Mouse (Mus musculus) adrenal gland, postnatal 36 days (tissue): Measurements from ENCODE around the gene Trp73. TPM values are rescaled to one million over a fixed set of nuclear protein-coding genes. Genes with fewer than 3 reads are reported as not detected.

Experiments used
- DNase-seq, 2 experiments: peaks; one replicate each; pipeline ENCODE4 v3.0.0; 2021; ENCODE audit warnings: mixed read lengths in 1 of 2
- long read RNA-seq, 2 experiments: library from polyadenylated mRNA; stranded (forward); transcript quantifications; one replicate each; pipeline ENCODE4 v2.0.0; 2021; ENCODE audit warnings: borderline sequencing depth in 2 of 2
- total RNA-seq, 2 experiments: library from RNA; stranded (reverse); gene quantifications; 2 replicates each; pipeline ENCODE4 v1.2.3; 2021

Trp73 gene
- total RNA-seq, result not detected
- long read RNA-seq, experiment 1, result 0 reads
- long read RNA-seq, experiment 2, result 0 reads

DNA sequence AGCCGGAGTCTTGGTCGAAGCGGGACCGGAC is at the start of gene Trp73:
Trp73 (minus strand) TSS at position 27 of the 31 bp plus-strand sequence.
- no peak for DNase-seq

DNA sequence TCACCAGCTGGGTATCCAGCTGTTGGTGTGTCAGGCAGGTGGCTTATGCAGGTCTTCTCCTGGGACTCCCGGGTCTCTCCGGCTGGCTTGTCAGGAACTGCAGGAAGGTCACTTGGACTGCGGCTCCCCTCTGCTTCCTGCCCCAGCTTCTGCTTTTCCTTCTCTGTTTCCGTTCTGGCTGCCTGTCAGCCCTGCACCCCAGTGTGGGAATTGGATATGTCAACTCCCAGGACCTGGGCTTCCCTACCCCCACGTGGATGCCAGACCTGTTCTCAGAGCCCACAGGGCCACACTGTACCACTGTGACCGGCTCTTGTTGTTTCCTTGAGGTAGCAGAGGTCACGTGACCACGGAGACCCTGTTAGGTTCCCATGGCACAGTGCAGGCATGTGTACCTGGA is 48.9 kb upstream of the Trp73 start:
- peak; percentile 22 to 32 for DNase-seq

DNA sequence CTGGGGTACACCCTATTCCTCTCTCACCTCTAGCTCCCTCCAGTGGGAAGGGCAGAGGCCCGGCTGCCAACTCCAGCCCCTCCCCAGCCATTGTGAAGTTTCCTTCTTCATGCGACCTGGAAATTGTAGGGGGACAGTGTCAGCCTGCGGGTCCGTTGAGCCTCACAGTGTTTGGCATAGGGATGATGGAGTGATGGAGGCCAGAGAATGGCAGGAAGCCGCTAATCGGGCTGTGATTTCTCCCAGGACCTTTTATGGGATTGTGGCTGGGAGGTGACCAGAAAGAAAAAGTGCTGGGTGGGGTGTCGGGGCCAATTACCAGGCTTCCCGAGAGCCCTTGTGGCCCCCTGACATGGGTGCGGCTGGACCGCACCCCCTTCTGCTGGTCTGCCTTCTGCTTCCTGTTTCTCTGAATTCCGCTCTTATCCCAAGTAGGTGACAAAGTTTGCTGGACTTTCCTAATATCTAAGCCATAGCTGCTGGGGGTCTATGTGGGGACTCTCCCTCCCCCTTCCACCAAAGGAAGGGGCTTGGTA is 46.1 kb upstream of the Trp73 start:
- no peak for DNase-seq

DNA sequence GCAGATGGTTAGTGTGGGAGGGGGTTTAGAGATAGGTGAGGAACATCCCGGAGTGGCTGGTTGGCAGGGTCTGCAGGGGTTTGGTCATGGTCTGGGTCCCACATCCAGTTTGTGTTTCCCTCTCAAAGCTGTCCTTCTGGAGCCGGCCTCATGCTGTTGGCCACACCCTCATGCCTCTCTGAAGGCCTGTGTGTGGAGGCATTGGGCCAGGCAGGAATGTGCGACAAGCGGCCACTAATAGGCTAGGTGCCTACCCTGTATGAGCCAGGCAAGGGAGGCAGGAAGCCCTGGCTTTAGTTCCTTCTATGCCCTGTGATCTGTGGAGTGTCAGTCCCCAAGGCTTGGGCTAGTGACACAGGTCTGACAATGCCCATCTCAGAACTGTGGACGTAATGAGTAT is 45.0 kb upstream of the Trp73 start:
- no peak for DNase-seq

DNA sequence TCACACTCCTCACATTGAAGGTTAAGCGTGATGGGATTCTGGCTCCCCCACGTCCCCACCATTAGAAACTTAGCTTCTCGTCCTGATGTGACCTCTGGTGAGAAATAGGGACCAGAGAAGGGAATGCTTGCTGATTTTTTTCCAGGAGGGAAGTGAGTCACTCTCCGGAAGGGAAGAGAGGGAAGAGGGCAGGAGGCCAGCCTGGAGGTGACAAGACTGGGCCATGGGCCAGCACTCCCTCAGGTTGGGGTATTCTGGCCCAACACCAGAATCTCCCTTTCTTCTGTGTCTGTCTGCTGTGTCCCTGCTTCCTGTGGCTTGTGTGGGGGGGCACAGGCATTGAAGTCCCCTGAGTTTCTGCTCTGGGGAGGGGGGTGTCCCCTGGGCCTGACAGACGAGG is 43.6 kb upstream of the Trp73 start:
- peak; percentile 29 to 43 for DNase-seq

DNA sequence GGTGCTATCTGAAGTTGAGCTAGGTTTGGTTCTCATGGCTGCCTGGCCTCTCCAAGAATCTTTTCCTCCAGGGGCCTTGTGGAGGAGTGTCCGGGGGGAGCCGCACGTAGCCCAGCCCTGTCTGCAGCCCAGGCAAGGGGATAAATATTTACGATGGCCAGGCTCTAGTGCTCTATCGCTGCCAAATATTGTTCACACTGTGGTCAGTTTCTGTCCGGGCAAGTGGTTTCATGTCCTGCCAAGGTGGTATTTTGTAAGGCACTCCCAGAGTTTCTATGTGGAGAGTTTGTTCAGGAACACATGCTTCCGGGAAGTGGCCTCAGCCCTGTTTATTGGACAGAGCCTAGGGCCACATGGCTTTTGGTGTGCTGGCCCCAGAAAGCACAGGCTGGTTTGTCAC is 41.0 kb upstream of the Trp73 start:
- DNase-seq, result no peak

DNA sequence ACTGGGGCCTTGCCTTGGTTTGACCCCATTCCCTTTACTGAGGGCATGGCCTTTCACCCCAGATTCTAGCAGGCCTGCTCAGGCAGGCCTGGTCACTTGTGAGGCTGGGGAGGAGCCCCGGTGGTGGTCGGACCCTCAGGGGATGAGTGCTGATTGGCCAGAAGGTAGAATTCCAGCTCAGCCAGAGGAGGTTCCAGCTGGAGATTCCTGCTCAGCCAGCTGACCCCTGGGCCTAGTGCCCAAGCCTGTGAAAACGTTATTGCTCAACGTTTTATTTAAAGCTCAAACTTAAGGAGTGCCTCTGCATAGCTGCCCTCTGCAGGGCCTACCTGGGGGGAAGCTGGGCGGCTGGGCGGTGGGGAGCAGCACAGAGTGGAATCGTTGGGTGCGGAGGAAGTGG is 37.2 kb upstream of the Trp73 start:
- DNase-seq, result peak in 1 of 2 experiments; percentile 29

DNA sequence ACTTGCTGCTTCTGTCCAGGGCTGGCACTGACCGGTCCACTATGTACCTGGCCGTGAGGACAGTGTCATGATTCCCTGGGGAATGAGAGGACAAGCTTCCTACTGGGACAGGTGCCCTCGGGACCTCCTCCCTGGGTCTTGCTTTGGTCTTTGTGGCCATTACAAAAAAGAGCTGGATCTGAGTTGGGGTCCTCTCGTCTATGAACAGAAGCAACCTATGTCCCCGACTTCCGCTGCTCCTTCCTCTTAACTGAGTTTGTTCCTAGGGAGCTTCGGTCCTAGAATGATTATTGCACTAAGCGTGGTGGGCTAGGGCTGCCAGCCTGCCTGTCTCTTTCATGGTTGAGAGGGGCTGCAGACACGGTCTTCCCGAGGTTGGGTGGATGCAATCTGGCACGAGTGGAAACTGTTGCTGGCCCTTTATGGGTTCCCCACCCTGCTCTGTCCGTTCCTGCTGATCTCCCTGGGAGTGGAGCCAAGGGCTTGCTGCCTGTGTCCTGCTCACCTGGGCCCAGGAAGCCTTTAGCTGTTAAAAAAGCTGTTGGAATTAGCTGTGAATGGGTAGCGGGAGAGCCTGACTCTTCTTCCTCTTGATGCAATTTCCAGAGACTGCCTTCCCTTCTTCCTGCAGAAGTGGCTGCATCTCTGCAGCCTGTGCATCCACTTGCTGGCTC is 32.1 kb upstream of the Trp73 start:
- DNase-seq, result no peak

DNA sequence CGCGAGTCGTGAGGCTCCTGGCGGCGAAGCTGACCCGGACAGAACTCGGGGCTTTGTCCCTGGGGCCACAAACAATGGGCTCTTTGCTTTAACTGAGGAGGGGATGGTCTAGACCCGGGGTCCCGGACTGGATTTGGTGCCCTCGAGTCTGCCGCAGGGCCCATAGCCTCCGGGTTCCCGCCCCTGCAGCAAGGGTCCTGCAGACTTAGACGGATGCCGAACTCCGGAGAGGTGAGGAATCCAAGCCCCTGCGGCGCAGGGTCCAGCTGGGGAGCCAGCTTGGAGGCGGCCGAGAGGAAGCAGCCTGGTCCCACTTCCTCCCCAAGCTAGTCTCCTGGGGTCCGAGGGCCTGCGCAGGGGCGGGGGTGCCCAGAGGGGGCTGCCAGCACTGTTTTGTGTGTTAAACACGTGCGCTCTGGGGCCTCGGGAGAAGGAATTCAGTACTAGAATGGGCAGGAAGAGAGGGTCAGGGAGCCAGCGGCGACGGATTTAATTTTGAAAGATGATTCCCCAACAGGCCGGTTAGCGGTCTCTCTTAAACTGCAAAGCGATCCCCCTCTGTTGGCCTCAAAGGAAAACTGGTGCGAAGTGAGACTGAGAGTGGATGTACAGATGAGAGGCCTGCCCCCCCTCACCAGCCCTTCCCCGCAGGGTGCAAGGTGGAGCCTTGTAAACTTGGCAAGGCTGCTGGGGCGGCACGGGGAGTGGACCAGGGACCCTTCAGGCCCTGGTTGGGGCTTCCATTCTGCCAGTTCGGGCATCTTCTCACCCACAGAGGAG is 31.3 kb upstream of the Trp73 start:
- DNase-seq, result no peak

DNA sequence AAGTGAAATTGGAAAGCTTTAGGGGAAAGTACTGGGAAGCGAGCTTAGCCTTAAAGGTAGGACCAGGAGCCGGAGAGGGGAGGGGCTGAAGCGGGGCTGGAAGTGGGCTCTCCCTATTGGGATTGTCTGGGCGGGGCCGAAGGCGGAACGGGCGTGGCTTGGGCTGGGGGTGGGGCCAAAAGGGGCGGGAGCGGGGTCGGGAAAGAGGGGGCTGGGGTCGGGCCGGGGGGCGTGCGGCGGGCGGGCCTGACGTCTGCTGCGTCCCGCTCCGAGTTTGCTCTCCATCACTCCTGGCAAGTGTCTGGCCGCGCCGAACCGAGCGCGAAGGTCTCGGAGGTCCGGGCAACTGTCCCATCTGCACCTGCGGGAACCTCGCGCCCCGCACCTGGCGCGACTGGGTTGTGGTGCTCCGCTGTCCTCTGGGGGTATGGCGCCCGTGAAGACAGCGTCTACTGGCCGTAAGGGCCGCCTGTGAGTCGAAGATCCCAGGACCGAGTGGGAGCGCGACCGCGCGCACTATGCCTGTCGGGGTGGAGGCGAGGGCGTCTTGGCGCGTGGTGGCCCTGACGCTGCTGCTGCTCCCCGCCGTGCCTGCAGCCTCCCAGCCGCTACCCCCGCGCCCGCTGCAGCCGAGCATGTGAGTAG is 30.6 kb upstream of the Trp73 start, which contains the start of gene Megf6:
Megf6 (plus strand) TSS at position 225 of the 645 bp plus-strand sequence.
- DNase-seq, result peak in 1 of 2 experiments; percentile 31

DNA sequence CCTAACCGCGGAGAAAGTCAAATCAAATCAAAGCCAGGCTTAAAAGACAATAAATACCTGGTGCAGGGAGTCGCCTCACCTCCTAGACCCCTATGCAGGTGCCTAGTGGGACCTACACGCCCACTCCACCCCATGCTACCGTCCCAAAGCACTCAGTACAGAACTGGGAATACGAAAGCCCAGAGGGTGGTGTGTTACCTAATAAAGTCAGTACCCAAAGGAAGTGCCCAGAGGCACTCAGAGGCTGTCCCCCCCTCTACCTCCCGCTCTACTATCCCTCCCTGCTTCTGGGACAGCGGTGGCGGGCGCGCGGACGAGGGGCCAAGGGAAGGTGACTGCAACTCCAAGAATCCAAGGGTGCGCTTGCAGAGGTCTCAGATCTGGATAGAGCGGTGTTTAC is 30.0 kb upstream of the Trp73 start:
- DNase-seq, result no peak

DNA sequence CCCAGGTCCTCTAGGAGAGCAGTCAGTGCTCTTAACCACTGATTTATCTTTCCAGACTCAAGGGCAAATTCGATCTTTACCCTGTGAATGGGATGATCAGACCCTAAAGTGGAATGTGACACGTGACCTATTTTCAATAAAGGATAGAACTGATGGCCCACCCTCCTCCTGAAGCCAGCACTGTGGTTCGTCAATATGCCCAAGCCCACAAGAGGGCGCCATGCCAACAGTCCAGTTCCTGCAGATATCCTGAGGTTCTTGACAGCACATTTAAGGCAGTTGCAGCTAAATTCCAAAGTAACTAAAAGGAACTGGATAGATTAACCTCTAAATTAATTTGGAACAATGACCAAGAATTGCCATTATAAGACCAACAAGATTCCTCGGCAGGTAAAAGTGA is 27.0 kb upstream of the Trp73 start:
- peak; percentile 69 to 77 for DNase-seq

DNA sequence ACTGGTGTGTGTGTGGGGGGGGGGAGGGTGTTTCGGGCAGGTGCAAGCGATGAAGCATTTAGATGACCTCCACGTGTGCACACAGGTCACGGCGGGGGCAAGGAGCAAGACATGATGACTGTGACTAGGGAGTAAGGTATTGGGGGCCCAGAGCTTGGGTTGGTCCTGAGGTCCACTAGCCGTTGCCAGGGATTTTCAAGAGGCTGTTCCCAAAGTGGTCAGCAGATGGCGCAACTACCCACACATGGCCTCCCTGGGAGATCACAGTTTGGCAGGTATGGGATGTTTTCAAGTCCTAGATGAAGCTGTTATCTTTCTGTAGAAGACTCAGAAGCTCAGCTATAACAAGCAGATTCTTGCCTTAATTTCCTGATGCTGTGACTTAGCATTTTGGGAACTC is 23.3 kb upstream of the Trp73 start:
- peak; percentile 64 to 77 for DNase-seq

DNA sequence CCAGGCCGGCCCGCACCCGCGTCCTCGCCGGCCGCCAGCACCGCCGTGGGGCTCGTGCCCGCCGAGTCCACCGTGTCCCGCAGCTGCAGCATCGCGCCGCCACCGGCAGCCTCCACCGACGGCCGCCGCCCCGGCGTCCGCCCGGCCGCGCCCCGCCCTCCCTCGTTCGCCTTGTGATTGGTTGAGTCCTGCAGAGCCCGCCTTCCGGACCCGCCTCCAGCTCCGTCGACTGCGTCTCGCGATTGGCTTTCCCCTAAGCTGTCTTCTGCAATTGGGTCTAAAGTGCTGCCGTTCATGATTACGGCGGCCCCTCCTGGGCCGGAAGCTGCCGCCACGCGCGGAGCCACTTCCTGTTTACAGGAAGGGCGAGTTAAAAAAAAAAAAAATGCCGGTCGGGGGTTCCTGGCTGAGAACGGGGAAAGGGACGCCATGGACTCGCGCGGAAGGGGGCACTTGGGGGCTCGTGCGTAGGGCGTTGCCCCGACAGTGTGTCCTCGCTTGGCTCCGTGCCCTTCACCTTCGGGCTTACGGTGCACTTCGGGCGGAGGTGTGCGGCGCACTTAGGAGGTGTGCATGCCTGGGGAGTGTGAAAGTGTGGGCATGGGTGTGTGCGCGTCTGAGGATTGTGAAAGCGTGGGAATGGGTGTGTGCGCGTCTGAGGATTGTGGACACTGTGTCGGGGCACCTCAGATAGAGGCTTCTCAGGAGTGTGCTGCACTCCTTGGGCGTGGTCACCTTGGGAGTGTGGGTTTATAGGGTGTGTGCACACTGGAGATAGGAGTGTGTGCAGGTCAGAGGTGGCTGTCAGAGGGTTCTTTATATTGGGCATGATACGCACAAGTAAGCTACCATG is 20.8 kb upstream of the Trp73 start, which contains the start of gene Tprgl:
Tprgl (minus strand) TSS at position 129 of the 853 bp plus-strand sequence.
- peak; percentile 98 for DNase-seq

DNA sequence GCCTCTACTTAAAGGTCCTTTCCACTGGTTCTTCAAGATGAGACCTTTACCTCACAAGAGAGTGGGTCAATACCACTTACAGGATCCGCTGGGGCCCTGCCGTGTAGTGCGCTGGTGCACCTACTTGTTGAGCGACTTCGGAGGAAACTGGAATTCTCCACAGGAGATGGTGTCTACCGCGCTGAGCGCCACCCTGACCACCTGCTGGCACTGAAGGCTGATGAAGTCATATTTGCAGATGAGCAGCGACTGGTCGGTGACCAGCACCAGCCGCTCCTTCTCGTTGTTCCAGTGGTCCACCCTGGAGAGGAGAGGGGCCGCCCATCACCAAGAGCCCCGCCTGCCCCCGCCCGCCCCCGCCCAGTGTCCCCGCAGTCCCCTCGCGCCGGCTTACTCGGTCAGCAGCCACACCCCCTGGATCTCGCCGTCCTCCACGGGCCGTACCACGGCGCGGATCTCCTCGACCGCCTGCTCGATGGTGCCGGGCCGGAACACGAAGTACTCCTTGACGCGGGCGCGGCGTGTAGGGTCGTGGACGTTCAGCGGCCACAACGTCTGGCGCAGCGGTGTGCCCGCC is 20.0 kb upstream of the Trp73 start:
- DNase-seq, result peak; percentile 60 to 61

DNA sequence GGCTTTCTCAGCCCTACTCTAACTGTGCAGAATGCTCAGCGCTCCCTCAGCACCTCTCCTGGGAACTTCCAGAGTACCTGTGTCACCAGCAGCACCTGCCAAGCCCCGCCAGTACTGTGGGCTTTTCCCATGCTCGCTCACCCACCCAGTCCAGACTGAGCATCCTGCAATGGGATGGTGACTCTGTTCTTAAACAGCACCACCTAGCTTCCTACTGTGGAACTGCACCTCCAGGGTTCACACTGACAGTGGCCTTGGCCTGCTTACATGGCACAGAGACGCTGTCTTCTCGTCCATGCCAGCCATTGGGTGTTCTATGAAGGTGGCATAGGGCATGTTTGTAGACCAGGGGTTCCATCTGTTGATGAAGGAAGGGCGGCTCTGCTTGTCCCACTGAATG is 19.0 kb upstream of the Trp73 start:
- peak; percentile 85 for DNase-seq

DNA sequence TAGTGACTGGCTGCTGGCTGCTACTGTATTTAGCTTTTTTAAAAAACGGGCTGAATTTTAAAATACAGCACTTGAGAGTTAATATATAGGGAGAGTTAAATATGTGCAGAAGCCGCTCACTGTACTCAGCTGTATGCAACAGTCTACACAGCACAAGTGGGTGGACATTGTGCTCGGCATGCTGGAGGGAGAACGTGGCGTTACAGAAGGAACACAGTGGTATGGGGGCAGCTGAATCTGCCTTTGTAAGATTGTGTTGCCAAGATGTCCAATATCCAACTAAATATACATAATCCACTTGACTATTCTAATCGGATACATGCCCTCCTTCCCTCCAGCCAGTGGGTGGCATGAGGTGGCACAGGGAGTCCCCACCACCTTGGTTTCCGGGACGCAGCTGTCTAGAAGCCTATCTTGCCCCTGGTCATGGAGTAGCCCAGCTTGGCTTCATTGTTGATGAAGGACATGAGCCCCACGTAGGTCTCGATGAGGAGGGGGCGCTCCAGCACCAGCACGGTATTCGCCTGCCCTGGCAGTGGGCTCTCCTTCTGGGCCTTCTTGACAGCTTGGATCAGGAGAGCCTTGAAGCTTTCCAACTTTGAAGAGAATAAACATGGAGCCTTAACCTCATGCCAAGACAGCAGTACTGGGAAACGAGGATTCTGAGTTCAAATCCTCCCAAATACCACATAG is 18.1 kb upstream of the Trp73 start:
- no peak for DNase-seq

DNA sequence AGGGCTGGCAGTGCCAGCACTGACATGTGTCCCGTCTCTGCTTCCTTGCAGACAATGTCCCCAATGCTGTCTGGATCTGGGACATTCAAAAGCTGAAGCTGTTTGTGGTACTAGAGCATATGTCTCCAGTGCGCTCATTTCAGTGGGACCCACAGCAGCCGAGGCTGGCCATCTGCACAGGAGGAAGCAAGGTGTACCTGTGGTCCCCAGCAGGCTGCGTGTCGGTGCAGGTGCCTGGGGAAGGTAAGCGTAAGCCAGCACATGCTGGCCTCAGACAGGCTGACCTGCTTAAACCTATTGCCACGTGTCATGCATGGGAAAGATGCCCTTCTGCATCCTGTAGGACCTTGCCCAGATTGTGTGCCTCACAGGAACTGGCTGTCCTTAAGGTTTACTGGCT is 16.0 kb upstream of the Trp73 start:
- DNase-seq, result no peak

DNA sequence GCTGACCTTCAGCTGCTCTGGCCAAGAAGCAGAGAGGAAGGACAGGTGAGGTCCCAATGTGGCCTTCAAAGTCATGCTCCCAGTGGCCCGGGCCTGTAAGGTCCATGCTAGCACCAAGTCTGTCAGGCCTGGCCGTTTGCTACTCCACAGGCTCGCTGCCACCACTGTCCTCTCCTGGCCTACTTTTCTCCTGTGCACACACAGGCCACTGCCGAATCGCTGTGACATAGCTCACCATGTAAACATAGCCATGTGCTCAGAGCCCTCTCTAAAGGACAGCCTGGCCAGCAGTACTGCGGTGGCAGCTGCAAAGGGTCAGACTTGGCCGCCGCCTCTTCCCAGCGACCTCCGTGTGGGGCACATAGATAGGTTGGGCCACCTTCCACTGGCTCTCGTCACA is 14.1 kb upstream of the Trp73 start:
- DNase-seq, result no peak

DNA sequence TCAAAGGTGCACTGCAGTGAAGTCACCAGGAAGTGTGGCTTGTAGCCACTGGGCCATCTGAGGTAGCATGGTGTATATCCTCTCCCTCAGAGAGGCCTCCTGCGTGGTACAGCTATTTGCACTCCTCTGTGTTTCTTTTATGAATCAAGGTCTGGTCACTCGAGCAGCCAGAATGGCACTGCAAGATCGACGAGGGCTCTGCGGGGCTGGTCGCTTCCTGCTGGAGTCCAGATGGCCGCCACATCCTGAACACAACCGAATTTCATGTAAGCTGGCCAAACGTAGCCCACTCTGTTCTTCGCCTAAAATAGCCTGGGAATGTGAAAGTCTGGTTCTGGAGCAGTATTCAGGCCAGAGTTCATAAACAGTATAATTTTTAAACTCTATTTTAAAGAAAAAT is 6.3 kb upstream of the Trp73 start:
- DNase-seq, result no peak

DNA sequence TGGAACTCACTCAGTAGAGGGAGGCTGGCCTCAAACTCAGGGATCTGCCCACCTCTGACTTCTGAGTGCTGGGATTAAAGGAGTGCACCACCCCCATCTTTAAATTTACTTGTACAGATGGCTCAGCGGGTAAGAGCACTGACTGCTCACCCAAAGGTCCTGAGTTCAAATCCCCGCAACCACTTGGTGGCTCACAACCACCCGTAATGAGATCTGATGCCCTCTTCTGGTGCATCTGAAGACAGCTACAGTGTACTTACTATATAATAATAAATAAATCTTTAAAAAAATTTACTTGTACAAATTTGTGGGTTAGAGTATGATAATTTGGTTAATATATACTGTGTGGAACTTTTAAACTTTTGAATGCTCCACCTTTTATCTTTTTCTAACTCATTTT is 4.7 kb upstream of the Trp73 start:
- DNase-seq, result no peak
